Mouse (Mus musculus): Measurements from ENCODE around the gene Ttll9.
A peak's percentile ranks its signal among the peaks of the same experiment; 100 is the strongest.

Ttll9 gene

DNA sequence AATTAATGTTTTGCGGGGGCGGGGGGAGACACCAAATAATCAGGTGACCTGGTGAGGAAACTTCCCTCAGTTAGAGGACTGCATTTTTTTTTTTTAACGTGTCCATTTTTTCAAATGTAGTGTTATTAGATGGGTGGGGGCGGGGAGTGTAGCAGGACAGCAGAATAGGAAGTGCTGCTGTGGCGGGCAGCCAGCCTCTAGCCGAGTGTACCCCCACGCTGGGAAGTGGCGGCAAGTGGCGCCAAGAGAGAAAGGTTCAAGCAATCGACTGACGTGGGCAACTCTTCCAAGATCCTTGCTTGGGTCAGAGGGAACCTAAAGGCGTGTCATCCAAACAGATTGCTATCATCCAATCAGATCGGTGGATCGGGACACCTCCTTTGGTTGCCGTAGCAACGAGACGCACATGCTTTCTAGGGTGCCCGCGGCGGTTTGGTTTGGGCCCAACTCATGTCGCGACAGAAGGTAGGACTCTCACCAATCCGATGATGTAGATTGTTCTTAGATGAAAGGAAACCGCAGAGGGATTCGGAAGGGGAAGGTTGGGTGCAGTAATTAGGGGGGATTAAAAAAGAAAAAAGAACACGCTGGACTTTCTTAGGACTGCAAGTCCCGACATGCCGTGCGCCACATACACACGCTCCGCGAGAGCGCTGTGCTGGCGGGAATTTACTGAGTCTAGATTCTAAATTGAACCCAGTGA, at the start of gene Ttll9:
Gene Ttll9, plus strand, starts transcription at position 395 of the 703 bp plus-strand sequence.
- no peak for DNase-seq (ENCODE audit: low read depth, low spot score)

DNA sequence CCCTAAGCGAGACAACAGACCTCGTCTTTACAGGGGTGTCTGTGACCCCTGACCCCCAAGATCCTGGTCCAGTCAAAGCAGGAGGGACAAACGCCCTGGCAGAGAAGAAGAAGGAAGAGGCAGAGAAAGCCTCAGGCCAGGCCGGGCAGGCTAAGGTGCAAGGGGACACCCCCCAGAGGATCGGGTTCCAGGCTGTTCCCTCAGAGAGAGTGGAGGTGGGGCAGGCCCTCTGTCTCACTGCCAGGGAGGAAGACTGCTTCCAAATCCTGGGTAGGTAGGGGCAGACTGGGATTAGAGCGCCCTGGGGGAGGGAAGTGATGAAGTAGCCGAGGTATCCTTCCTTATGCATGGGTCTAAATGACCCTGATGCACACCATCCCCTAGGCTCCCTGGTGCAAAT, 48.8 kb upstream of the Ttll9 start:
- no peak for DNase-seq (ENCODE audit: low read depth, low spot score)

DNA sequence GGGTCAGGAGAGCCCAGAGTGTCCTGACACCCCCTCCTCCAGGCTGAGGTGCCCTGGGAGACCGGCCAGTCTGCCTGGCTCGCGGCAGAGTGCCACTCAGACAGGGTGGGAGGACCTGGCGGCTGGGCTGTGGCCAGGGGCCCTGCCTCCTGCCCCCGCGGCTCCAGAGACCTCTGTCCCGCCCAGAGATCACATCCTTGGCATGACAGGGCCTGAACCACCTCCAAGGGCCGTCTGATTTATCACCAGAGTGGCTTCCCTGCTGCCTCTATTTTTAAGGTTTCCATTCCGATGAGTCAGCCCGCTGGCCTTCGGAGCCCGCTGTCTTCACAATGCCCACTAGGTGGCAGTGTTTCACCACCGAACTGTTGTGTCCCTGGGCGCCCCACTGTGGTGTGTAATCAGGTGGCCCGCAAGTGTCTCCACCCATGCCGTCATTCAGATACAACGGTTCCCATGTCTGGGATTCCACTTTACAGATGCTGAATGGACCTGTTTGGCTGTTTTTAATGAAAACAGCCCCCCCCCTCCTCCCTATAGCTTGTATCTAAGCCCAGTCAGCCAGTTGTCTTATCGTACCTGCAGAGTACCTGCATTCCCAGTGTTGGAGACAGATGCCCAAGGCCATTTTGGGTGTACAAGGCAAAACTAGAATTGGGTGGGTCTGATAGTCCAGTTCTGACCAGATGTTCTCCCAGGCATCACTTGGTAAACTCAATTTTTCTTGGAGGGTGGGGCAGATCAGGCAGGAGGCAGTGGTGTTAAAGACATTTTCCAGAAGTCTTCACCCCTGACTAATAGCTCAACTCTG, 47.8 kb upstream of the Ttll9 start:
- DNase-seq (ENCODE audit: low read depth, low spot score) = peak; percentile 60

DNA sequence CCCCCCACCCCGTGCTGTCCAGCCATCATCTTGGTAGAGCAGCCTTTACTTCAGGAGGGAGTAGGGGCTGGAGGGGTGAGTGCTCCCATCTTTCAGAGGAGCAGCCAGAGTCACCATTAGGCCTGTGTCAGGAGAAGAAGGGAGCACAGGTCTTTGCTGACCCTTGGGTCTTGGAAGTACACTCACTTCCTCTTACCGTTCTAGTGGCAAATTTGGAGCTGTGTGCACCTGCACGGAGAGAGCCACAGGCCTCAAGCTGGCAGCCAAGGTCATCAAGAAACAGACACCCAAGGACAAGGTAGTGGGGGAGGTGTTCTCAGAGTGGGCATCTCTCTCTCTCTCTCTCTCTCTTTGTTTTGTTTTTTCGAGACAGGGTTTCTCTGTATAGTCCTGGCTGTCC, 46.8 kb upstream of the Ttll9 start:
- no peak for DNase-seq (ENCODE audit: low read depth, low spot score)

DNA sequence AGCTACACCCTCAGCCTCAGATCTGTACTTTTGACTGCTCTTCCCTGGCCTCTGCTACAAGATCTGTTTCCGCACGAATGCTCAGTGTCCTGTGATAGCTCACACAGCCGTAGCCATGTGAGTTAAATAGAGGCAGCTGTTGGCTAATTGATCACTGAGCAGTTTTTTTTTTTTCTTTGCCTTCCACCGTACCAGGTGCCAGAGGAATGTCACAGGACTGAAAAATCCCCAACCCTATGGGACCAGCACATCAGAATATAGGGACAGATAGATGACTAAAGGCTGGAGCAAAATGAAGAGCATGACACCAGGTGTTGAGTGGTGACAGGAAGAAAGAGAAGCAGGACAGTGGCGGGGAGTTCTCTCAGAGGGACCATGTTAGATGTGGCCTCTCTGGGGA, 46.2 kb upstream of the Ttll9 start:
- no peak for DNase-seq (ENCODE audit: low read depth, low spot score)

DNA sequence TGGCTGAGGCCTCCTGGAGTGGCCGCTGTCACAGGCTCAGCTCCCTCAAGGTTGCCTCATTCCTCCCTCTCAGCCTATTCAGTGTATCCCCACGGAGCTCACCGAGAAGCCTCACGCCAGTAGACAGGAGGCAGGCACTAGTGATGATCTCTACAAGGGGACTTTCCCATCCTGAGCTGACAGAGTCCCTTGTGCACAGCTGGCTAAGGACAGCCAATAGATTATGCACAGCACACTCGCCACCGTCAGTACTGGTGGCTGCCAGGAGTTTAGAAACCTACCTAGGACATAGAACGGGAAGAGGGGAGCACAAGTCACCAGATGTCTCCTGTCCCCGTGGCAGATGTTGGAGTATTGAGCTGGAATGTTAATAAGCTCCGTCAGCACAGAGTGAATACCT, 44.6 kb upstream of the Ttll9 start:
- no peak for DNase-seq (ENCODE audit: low read depth, low spot score)

DNA sequence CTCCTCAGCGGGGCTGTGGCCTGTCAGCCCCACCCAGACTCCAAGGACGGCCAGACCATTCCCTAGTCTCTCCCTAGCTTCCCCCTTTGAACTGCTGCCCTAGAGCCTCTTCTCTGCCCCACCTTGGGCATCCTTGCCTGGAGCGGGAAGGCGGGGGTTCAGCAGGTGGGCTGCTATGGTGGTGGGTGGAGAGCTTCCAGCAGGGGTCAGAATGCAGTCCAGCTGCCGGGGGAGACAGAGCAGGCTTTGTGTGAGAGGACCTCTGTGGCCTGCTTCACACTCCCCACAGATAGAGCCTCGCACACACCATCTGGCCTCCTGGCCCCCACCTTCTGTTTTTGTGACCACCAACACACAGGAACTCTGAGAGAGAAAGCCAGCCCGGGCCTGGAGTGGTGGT, 39.9 kb upstream of the Ttll9 start:
- DNase-seq (ENCODE audit: low read depth, low spot score) = no peak

DNA sequence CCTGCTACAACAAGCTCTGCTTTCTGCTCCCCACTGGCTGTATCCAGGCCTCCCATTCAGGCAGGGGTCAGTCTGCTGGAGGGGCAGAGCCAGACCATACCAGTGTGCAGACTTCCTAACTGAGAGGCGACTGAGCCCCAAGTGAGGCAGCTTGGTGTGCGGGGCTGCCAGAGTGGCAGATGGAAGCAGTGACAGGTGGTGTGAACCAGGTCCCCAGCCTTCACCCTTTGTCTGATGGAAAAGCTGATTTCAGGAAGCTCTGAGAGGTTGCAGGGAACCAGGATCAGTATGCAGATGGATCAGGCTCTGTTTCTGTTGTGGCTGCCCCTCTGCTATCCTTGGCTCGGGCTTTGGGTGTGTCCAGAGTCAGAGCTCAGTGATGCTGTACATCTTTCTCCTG, 38.7 kb upstream of the Ttll9 start:
- DNase-seq (ENCODE audit: low read depth, low spot score) = no peak

DNA sequence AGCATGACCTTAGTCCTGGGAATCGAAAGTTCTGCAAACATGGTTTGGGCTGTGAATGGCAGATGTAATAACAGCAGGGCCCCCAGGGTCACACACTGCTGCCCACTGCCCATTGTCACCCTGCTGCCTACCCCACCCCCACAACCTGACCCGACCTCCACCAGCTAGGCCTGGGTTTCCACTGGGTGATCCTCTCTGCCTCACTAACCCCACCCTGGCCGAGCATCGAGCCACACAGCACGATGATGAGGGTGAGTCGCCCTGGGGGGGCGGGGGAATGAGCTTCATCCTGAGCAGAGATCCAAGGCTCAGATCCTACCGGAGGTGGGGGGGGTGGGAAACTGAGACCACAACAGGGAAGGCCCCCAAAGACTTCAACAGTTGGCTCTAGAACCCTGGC, 38.2 kb upstream of the Ttll9 start:
- no peak for DNase-seq (ENCODE audit: low read depth, low spot score)

DNA sequence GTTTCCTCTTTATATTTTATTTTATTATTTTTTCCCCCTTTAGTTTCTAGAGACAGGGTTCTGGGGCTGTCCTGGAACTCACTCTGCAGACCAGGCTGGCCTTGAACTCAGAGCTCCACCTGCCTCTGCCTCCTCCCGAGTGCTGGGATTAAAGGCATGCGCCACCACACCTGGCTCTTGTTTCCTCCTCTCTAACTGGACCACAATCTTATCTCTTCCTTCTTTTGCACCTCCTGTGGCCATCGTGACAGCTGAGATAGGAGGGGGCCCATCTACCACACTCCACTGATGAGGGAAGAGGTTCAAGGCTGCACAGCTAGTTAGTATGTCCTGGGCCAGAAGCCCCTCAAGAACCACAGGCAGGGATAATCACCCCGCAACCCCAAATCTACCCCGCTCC, 37.7 kb upstream of the Ttll9 start:
- DNase-seq (ENCODE audit: low read depth, low spot score) = no peak

DNA sequence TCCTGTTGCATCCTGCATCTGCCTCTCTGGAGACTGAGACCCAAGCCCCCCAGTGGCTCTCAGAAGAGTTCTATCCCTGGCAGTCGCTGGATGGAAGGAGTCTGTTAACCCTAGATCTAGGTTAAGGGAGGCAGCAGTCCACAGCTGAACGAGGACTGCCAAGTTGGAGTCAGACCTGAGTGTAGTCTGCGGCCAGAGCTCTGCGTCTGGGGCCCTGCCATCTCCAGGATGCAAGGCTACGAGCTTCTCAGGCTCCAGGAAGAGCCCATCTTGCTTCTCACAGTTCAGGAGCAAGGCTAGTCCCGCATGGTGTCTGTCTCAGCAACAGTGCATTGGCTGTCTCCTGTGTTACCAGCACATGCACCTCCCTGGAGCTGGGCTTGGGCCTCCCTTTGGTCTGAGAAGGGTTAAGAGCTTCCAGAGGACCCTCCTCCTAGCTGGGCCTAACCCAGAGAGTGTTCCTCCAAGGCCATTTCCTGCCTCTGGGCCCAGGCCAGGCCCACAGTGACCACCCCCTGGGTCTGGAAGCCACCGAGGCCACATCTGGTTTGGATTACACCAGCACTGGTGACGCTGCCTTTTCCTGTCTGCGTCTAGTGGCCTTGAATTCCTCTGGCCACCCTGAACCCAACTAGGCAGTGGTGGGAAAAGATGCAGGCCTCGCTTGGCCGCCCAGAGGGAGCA, 37.0 kb upstream of the Ttll9 start:
- DNase-seq (ENCODE audit: low read depth, low spot score) = no peak

DNA sequence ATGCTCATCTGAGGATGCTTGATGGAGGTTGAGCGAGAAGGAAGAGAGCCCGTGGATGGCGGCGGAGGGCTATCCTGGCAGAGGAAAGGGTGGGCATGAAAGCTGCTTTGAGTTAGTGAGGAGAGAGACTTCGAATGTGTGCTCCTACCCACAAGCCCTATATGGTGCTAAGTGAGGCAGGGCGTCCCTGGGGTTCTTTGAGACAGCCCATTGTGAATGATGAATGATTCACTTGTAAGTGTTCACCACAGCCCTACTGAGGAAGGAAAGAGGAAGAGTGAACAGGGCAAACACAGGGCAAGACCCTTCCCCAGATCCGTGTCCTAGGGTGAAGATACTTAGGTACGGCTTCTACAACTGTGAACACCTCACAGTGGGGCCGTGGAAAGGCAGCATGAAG, 35.4 kb upstream of the Ttll9 start:
- DNase-seq (ENCODE audit: low read depth, low spot score) = no peak

DNA sequence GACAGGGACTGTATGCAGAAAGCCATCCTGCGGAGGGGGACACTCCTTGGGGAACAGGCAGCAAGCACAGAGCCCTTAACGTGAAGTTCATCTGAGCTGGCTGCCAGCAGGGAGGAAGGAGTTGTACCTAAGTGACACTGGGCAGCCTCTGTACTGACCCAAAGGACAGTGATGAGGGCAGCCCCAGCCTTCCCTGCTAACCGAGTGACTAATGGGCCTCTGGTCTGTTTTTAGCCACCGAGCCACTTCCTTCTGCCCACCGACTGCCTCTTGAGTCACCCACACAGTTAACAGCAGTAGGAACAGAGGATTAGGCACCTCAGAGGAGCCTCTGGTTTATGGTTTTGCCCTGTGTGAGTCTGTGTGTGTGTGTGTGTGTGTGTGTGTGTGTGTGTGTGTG, 34.9 kb upstream of the Ttll9 start:
- no peak for DNase-seq (ENCODE audit: low read depth, low spot score)

DNA sequence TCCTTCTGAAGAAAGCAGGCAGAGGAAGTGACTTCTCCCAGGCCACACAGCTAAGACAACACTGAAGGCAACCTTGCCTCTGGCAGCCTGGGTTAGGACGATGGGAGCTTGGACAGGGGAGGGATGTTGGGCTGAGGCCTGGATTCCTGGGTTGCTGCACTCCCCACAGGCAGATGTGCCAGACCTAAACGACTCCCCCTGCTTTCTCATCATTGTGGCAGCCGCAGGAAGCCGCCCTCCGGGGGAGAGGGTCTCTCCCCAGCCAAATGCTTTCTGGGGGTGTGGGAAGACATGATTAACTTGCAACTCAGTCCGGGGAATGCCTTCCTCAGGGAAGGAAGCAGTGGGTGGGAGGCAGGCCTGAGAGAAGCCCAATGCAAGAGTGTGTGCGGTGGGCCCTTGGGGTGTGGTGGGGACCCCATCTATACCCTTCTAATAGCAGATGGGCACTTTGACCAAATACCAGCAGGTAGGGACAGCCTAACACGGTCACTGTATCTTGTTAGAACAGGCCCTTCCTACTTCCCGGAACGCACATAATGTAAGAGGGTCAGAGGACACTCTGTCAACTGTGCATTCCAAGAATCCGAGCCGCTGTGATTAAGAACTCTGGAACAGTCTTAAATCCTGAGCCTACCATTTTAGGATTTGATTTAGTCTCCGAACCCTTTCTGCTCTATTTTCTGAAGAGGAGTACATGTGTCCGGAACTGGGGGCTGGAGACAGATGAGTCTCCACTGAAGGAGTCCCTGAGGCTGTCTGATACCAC, 33.9 kb upstream of the Ttll9 start:
- no peak for DNase-seq (ENCODE audit: low read depth, low spot score)

DNA sequence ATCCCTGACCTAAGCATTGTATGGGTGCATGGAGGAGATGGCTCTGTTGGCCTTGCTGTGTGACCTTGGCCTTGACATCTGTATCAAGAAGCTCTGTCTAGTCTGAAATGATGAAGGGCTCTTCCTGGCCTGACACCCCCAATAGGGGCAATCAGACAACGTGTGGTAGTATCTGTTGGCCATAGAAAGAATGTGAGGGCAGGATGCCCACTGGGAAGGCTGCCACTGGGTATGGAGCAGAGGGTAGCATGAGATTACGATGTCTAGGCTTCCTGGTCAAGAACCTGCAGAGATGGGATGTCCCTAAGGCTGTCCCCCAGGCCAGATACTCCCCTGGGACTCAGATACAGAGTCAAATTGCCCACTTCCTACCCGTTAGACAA, 33.3 kb upstream of the Ttll9 start:
- DNase-seq (ENCODE audit: low read depth, low spot score) = no peak

DNA sequence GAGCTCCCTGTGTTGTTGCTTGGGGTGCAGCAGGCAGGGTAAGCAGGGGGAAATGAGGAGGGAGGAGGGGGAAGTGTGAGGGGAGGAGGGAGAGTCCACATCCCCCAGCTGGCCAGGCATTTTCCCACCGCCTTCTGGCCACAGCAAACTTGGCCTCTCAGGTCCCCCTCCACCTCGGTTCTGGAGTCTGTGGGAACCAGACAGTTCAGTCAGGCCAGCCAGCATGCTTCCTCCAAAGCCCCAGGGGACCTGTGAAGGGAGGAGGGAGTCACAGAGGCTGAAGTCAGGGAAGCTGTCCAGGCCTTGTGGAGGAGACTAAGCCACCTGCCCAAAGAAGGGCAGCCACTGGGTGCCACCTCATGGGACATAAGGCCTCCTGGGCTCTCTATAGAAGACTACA, 32.0 kb upstream of the Ttll9 start:
- DNase-seq (ENCODE audit: low read depth, low spot score) = no peak

DNA sequence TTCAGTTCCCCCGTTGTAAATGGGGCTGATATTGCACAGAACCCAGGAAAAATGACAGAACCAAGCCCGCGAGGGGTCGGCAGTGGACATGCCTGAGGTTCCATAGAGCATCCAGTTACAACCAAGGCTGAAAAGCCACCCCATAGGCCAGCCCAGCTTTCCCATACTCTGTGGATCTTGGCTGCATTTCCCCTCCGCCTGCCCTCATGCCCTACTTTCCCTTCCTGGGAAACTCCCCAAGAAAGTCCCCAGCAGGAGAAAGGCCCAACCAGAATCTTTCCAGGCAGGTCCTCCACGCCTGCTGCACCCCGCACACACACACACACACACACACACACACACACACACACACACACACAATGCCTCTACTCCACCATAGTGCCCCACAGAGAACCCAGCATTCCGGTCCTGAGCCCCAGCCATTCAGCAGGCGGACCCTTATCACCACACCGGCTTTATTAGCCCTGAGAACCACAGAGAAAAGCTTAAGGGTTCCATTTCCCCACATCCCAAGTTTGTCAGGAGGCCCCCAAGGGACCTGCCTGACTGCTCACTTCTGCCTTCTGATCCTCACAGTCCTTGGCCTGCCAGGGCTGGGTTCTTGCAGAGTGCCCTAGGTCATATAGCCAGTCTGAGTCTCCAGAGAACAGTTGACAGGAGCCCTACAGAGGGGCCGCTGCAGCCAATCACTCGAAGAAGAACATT, 30.7 kb upstream of the Ttll9 start:
- no peak for DNase-seq (ENCODE audit: low read depth, low spot score)

DNA sequence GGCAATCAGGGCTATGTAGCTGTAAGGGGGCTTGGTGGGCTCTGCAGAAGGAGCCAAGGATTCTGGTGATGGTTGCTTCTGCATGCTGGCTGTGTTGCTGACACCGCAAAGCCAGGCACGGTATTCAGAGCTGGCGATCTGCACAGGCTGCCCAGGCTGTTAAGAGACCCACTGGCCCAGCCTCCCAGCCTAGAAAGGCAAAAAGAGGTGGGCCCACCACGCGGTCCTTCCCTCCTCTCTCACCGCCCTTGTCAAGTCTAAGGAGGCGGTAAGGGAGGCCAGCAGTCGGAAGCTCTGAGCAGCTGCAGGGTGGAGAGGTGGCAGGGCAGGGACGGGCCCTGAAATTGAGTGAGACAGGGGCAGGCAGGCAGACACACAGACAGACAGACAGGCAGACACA, 29.2 kb upstream of the Ttll9 start, which contains the start of gene Foxs1:
Gene Foxs1, minus strand, starts transcription at position 161 of the 400 bp plus-strand sequence.
- DNase-seq (ENCODE audit: low read depth, low spot score) = no peak

DNA sequence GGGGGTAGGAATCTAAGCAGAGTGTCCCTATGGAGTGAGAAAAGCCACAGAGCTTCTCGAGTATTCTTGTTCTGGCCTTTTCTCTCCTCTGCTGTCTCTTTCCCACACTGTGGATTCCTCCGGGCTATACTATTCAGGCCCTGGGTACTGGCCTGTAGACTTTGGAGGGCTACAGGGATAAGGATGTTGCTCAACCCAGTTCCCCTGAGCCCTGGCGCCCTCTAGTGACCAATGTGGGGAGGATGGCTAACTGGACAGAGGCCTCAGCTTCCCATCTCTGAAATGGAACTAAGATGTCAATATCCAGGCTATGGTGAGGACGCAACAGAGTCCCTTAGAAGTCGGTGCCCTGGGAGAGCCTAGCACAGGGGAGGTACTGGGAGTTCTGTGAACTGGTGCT, 28.7 kb upstream of the Ttll9 start:
- no peak for DNase-seq (ENCODE audit: low read depth, low spot score)

DNA sequence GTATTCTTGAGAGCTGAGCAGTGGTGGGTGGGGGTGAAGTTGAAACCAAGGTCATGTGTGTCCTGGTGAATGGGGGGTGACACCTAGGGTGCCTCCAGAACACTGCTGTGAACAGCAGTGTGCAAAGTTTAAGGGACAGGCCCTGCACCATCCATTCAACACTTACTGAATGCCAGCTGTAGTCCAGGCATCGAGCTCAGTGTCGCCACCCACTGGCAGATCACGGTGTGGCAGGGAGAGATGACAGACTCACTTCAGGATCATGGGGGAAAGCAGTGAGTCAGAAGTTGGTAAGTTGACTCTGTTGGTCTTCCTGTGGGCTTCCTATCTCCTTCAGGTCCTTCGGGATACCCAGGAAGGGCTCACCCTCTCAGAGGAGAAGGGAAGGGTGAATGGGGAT, 22.4 kb upstream of the Ttll9 start:
- no peak for DNase-seq (ENCODE audit: low read depth, low spot score)

DNA sequence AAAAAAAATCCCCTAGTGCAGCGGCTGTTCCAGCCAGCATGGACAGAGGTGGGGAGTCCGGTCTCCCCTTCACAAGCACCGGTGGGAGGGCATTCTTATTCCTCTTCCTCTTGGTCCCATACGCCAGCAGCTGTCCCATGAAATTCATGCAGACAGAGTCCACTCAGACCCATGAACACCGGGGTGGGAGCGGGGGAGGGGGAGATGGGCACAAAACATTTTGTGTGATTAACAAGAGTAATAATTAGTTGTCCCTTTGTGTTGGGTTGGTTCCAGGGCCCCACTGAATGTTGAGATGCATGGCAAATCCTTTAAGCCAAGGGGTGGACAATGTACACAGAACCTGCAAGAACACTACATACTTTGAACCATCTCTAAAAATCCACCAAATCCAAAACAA, 21.2 kb upstream of the Ttll9 start:
- no peak for DNase-seq (ENCODE audit: low read depth, low spot score)

Measured in retina, adult 2 months (tissue).